Mouse (Mus musculus) intestine, embryonic 15.5 days (tissue): ENCODE data around the gene Zfp791. TPM values are rescaled to one million over a fixed set of nuclear protein-coding genes. Genes with fewer than 3 reads are reported as not detected.
A peak's percentile ranks its signal among the peaks of the same experiment; 100 is the strongest.

Experiments
- ATAC-seq: fragments of 200-750 bp; cut with Nextera tagmentation; 2 replicates; pipeline ENCODE4 v1.8.0; 2017; ENCODE audit warnings: moderate TSS enrichment, moderate library complexity
- H3K27ac ChIP-seq: fragments of 300-500 bp; sonication (generic); 2 replicates; pipeline ENCODE4 v1.5.1; 2015; ENCODE audit warnings: mild to moderate bottlenecking, inconsistent platforms
- H3K27me3 ChIP-seq: fragments of 300-500 bp; sonication (generic); replicated peaks from 2 replicates; pipeline ENCODE4 v1.6.1; 2015; ENCODE audit warnings: inconsistent platforms
- H3K36me3 ChIP-seq: fragments of 300-500 bp; sonication (generic); 2 replicates; pipeline ENCODE4 v1.6.1; 2015; ENCODE audit warnings: inconsistent platforms
- H3K4me1 ChIP-seq: fragments of 300-500 bp; sonication (generic); replicated peaks from 2 replicates; pipeline ENCODE4 v1.6.1; 2015; ENCODE audit warnings: inconsistent platforms
- H3K4me2 ChIP-seq: fragments of 300-500 bp; sonication (generic); replicated peaks from 2 replicates; pipeline ENCODE4 v1.6.1; 2015; ENCODE audit warnings: mild to moderate bottlenecking, inconsistent platforms
- H3K4me3 ChIP-seq: fragments of 300-500 bp; sonication (generic); replicated peaks from 2 replicates; pipeline ENCODE4 v1.5.1; 2015; ENCODE audit warnings: inconsistent platforms
- H3K9ac ChIP-seq: fragments of 300-500 bp; sonication (generic); 2 replicates; pipeline ENCODE4 v1.6.1; 2015; ENCODE audit warnings: inconsistent platforms
- H3K9me3 ChIP-seq: fragments of 300-500 bp; sonication (generic); 2 replicates; pipeline ENCODE4 v1.6.1; 2016; ENCODE audit warnings: inconsistent platforms
- whole genome bisulfite sequencing: fragments of 180-500 bp; shearing (Covaris S2); methylation state at CpG from one replicate; pipeline ENCODE4 v1.1.7; 2015; 5-methylcytosine and 5-hydroxymethylcytosine counted together
- polyA plus RNA-seq: library from polyadenylated mRNA; unstranded; fragments of >200 nt; fragmentation: Nextera tagmentation; extraction: Ambion mirVana; gene quantifications from 2 replicates; pipeline ENCODE4 v1.2.1, GENCODE M21; 2015

Zfp791 gene
- polyA plus RNA-seq, 1 experiment from 2014 or later, result 2.7 TPM

- H3K27me3 ChIP-seq, result no peaks in the 10 kb centered on the region
- H3K4me2 ChIP-seq, result peak within 1 kb of the TSS; percentile 94
- peaks cover 19% of the 10 kb centered on the region for H3K4me1 ChIP-seq
- peak; percentile 23 for ATAC-seq
- peak within 1 kb of the TSS; percentile 91 for H3K9ac ChIP-seq
- H3K36me3 ChIP-seq, result peaks cover 8% of the 10 kb centered on the region
- peak within 1 kb of the TSS; percentile 83 for H3K27ac ChIP-seq
- WGBS, result under 1% methylated on average over 30 of the region's 30 CpGs
- peak within 1 kb of the TSS; percentile 78 for H3K4me3 ChIP-seq
- no peaks in the 10 kb centered on the region for H3K9me3 ChIP-seq
Observed at GRCm38 (mm10) chr8:85080532-85081215, 42.2 kb downstream of the Zfp791 start, which contains the start of gene Wdr83os. Gene Wdr83os (plus strand): TSS chr8:85080740.

GRCm38 (mm10) chr8:85080214-85080531, 42.7 kb downstream of the Zfp791 start:
- no peaks in the 10 kb centered on the region for H3K27me3 ChIP-seq
- peak overlapping the region; percentile 94 for H3K4me2 ChIP-seq
- H3K4me3 ChIP-seq, result peak overlapping the region; percentile 78
- no peak for ATAC-seq
- peaks cover 12% of the 10 kb centered on the region for H3K36me3 ChIP-seq
- H3K27ac ChIP-seq, result peak overlapping the region; percentile 83
- H3K9me3 ChIP-seq, result no peaks in the 10 kb centered on the region
- WGBS, result under 1% methylated on average over 25 of the region's 25 CpGs
- H3K9ac ChIP-seq, result peak overlapping the region; percentile 91
- peaks cover 19% of the 10 kb centered on the region for H3K4me1 ChIP-seq

GRCm38 (mm10) chr8:85076993-85077392, 45.9 kb downstream of the Zfp791 start:
- H3K27ac ChIP-seq, result no peak overlapping the region
- WGBS, result 2% methylated on average over 2 of the region's 2 CpGs
- ATAC-seq, result no peak

GRCm38 (mm10) chr8:85076001-85076400, 46.9 kb downstream of the Zfp791 start:
- Histone ChIP-seq H3K36me3 (peaks cover 21% of the 10 kb centered on the region), H3K9ac (no peak overlapping the region), H3K4me3 (no peak overlapping the region), H3K9me3 (no peaks in the 10 kb centered on the region), H3K27me3 (no peaks in the 10 kb centered on the region), H3K4me2 (no peak overlapping the region), H3K4me1 (0 out of 2 replicates have a peak, but pooled peaks cover 4% of the 10 kb centered on the region), H3K27ac (no peak overlapping the region)
- 69% methylated on average over 9 of the region's 9 CpGs for WGBS
- no peak for ATAC-seq

More at GRCm38 (mm10) chr8:85076993-85077392, 45.9 kb downstream of the Zfp791 start:
- Histone ChIP-seq H3K4me1 (peaks cover 10% of the 10 kb centered on the region; the same call in 1 of the 2 replicates), H3K9me3 (no peaks in the 10 kb centered on the region), H3K9ac (no peak overlapping the region), H3K27me3 (no peaks in the 10 kb centered on the region), H3K36me3 (peaks cover 21% of the 10 kb centered on the region), H3K4me2 (no peak overlapping the region), H3K4me3 (no peak overlapping the region)

- Histone ChIP-seq H3K36me3 (peaks cover 21% of the 10 kb centered on the region), H3K27ac (no peak overlapping the region), H3K4me2 (no peak overlapping the region), H3K27me3 (no peaks in the 10 kb centered on the region), H3K9me3 (no peaks in the 10 kb centered on the region), H3K4me1 (peaks cover 9% of the 10 kb centered on the region; the same call in 1 of the 2 replicates), H3K9ac (no peak overlapping the region), H3K4me3 (no peak overlapping the region)
- 88% methylated on average over 10 of the region's 10 CpGs for WGBS
- ATAC-seq, result no peak
Observed at GRCm38 (mm10) chr8:85074617-85075016, 48.3 kb downstream of the Zfp791 start.

- Histone ChIP-seq H3K4me3 (no peak overlapping the region), H3K27me3 (no peaks in the 10 kb centered on the region), H3K4me2 (no peak overlapping the region), H3K9ac (no peak overlapping the region), H3K27ac (no peak overlapping the region), H3K36me3 (peaks cover 21% of the 10 kb centered on the region), H3K4me1 (peaks cover 9% of the 10 kb centered on the region; the same call in 1 of the 2 replicates), H3K9me3 (no peaks in the 10 kb centered on the region)
- ATAC-seq, result no peak
- WGBS, result 71% methylated on average over 10 of the region's 10 CpGs
Observed at GRCm38 (mm10) chr8:85074167-85074566, 48.7 kb downstream of the Zfp791 start.

GRCm38 (mm10) chr8:85073041-85073612, 49.8 kb downstream of the Zfp791 start:
- Histone ChIP-seq H3K4me3 (no peak overlapping the region), H3K27me3 (no peaks in the 10 kb centered on the region), H3K27ac (no peak overlapping the region), H3K4me2 (no peak overlapping the region), H3K36me3 (peaks cover 17% of the 10 kb centered on the region), H3K4me1 (peaks cover 9% of the 10 kb centered on the region; the same call in 1 of the 2 replicates), H3K9ac (no peak overlapping the region), H3K9me3 (no peaks in the 10 kb centered on the region)
- no peak for ATAC-seq
- WGBS, result 90% methylated on average over 15 of the region's 15 CpGs

- ATAC-seq, result 0 out of 2 replicates have a peak, but pooled peaks have one; percentile 17
- H3K4me2 ChIP-seq, result peak overlapping the region; percentile 73
- no peaks in the 10 kb centered on the region for H3K27me3 ChIP-seq
- H3K4me1 ChIP-seq, result peaks cover 9% of the 10 kb centered on the region; the same call in 1 of the 2 replicates
- H3K4me3 ChIP-seq, result peak overlapping the region; percentile 97
- peak overlapping the region; percentile 97; the same call in 1 of the 2 replicates for H3K27ac ChIP-seq
- H3K36me3 ChIP-seq, result peaks cover 17% of the 10 kb centered on the region
- no peaks in the 10 kb centered on the region for H3K9me3 ChIP-seq
- 37% methylated on average over 9 of the region's 9 CpGs for WGBS
- H3K9ac ChIP-seq, result peak overlapping the region; percentile 90
Observed at GRCm38 (mm10) chr8:85072364-85072929, 50.4 kb downstream of the Zfp791 start.

- H3K9ac ChIP-seq, result peak within 1 kb of the TSS; percentile 90
- H3K36me3 ChIP-seq, result peaks cover 17% of the 10 kb centered on the region
- peak within 1 kb of the TSS; percentile 73 for H3K4me2 ChIP-seq
- peaks cover 9% of the 10 kb centered on the region; the same call in 1 of the 2 replicates for H3K4me1 ChIP-seq
- under 1% methylated on average over 68 of the region's 68 CpGs for WGBS
- peak within 1 kb of the TSS; percentile 97 for H3K4me3 ChIP-seq
- no peaks in the 10 kb centered on the region for H3K27me3 ChIP-seq
- H3K9me3 ChIP-seq, result no peaks in the 10 kb centered on the region
- ATAC-seq, result peak; percentile 93
- peak within 1 kb of the TSS; percentile 97 for H3K27ac ChIP-seq
Observed at GRCm38 (mm10) chr8:85071514-85072281, 51.2 kb downstream of the Zfp791 start, which contains the start of gene Dhps. Gene Dhps (plus strand): TSS chr8:85071757.

GRCm38 (mm10) chr8:85071041-85071440, 51.9 kb downstream of the Zfp791 start:
- Histone ChIP-seq H3K4me3 (peak overlapping the region; percentile 97), H3K4me1 (peaks cover 9% of the 10 kb centered on the region; the same call in 1 of the 2 replicates), H3K27me3 (no peaks in the 10 kb centered on the region), H3K9me3 (no peaks in the 10 kb centered on the region), H3K27ac (peak overlapping the region; percentile 97), H3K9ac (no peak overlapping the region), H3K36me3 (peaks cover 17% of the 10 kb centered on the region), H3K4me2 (peak overlapping the region; percentile 73)
- 73% methylated on average over 5 of the region's 5 CpGs for WGBS
- no peak for ATAC-seq

GRCm38 (mm10) chr8:85067982-85068381, 54.9 kb downstream of the Zfp791 start, which contains the start of gene Gm5741:
Gene Gm5741 (minus strand): TSS chr8:85067982.
- H3K4me3 ChIP-seq, result no peak within 1 kb of the TSS
- no peaks in the 10 kb centered on the region for H3K9me3 ChIP-seq
- peaks cover 9% of the 10 kb centered on the region; the same call in 1 of the 2 replicates for H3K4me1 ChIP-seq
- no peak within 1 kb of the TSS for H3K9ac ChIP-seq
- H3K36me3 ChIP-seq, result no peaks in the 10 kb centered on the region
- no peak within 1 kb of the TSS for H3K4me2 ChIP-seq
- no peaks in the 10 kb centered on the region for H3K27me3 ChIP-seq
- no peak for ATAC-seq
- H3K27ac ChIP-seq, result no peak within 1 kb of the TSS

- 95% methylated on average over 2 of the region's 2 CpGs for WGBS
- H3K4me1 ChIP-seq, result peaks cover 4% of the 10 kb centered on the region; the same call in 1 of the 2 replicates
- H3K27me3 ChIP-seq, result no peaks in the 10 kb centered on the region
- no peak overlapping the region for H3K4me3 ChIP-seq
- H3K9me3 ChIP-seq, result no peaks in the 10 kb centered on the region
- H3K27ac ChIP-seq, result no peak overlapping the region
- H3K4me2 ChIP-seq, result no peak overlapping the region
- no peaks in the 10 kb centered on the region for H3K36me3 ChIP-seq
- ATAC-seq, result no peak
- H3K9ac ChIP-seq, result no peak overlapping the region
Observed at GRCm38 (mm10) chr8:85067155-85067554, 55.7 kb downstream of the Zfp791 start.
